Mouse (Mus musculus) G1E (cell line): ENCODE measurements around the gene Pdcd4. TPM values are rescaled to one million over a fixed set of nuclear protein-coding genes. Genes with fewer than 3 reads are reported as not detected.

Source experiments
- ATAC-seq: 2 replicates; pipeline ENCODE4 v1.8.0; 2016; ENCODE audit warnings: mild to moderate bottlenecking; ENCODE audit not compliant: insufficient number of reproducible peaks, poor library complexity, low FRiP score, severe bottlenecking; ENCODE audit errors: extremely low read depth
- DNase-seq: peaks from one replicate; pipeline ENCODE4 v3.0.0; 2012; ENCODE audit warnings: low spot score
- H3K27me3 ChIP-seq: 2 replicates; pipeline ENCODE4 v1.6.1; 2012; ENCODE audit warnings: mild to moderate bottlenecking, low read length, inconsistent platforms; ENCODE audit not compliant: insufficient read depth
- H3K36me3 ChIP-seq: replicated peaks from 2 replicates; pipeline ENCODE3; 2012; ENCODE audit warnings: mild to moderate bottlenecking, inconsistent platforms
- H3K4me1 ChIP-seq: 2 replicates; pipeline ENCODE4 v1.6.1; 2012; ENCODE audit warnings: low read depth, low read length, inconsistent platforms, mixed read lengths; ENCODE audit not compliant: insufficient read depth
- H3K4me3 ChIP-seq: 2 replicates; pipeline ENCODE4 v1.5.1; 2012; ENCODE audit warnings: low read depth, mild to moderate bottlenecking, inconsistent platforms, low read length, moderate library complexity, mixed read lengths
- H3K9me3 ChIP-seq: replicated peaks from 2 replicates; pipeline ENCODE4 v1.6.1; 2012; ENCODE audit warnings: inconsistent platforms
- CTCF ChIP-seq: IDR thresholded peaks from 2 replicates; pipeline ENCODE4 v1.5.1; 2012; ENCODE audit warnings: low read depth, low read length, inconsistent platforms, mixed read lengths
- GATA1 ChIP-seq: IDR thresholded peaks from 2 replicates; pipeline ENCODE4 v1.6.1; 2012; ENCODE audit warnings: borderline replicate concordance, low read length, inconsistent platforms, mixed read lengths
- GATA2 ChIP-seq: IDR thresholded peaks from 2 replicates; pipeline ENCODE4 v1.6.1; 2012; ENCODE audit warnings: low read depth, low read length, inconsistent platforms, borderline replicate concordance
- POLR2AphosphoS5 ChIP-seq: IDR thresholded peaks from 2 replicates; pipeline ENCODE4 v1.6.1; 2012; ENCODE audit warnings: low read depth, low read length, inconsistent platforms; ENCODE audit not compliant: insufficient replicate concordance
- TAL1 ChIP-seq: conservative IDR thresholded peaks from 2 replicates; pipeline ENCODE4 v1.6.1; 2012; ENCODE audit warnings: low read depth, low read length, inconsistent platforms, mixed read lengths
- polyA plus RNA-seq: library from polyadenylated mRNA; stranded (reverse); fragments of >175 nt; gene quantifications from 2 replicates; pipeline ENCODE4 v1.2.3, GENCODE M21; 2012
- total RNA-seq, 2 experiments: library from RNA; stranded (forward) in 1 of 2; stranded (reverse) in 1 of 2; fragments of 200-1000 nt in 1 of 2; fragments of >200 nt in 1 of 2; fragmentation: Nextera tagmentation in 1 of 2; gene quantifications; 2 replicates each; pipeline ENCODE4 v1.2.3; 2014 to 2017

Pdcd4 gene
- total and polyA plus RNA-seq, 3 experiments = 93.3 to 270 (median 255) TPM

- DNase-seq = no peak
- peaks cover 2% of the 10 kb centered on the region; the same call in 1 of the 2 replicates for H3K27me3 ChIP-seq
- H3K4me1 ChIP-seq = peaks cover 48% of the 10 kb centered on the region
- TF ChIP-seq CTCF (no peak), POLR2AphosphoS5 (no peak), TAL1 (no peak)
- no peak overlapping the region for H3K4me3 ChIP-seq
- H3K9me3 ChIP-seq = no peaks in the 10 kb centered on the region
- ATAC-seq = no peak
- H3K36me3 ChIP-seq = no peaks in the 10 kb centered on the region
Observed at GRCm38 (mm10) chr19:53851826-53852698, 40.0 kb upstream of the Pdcd4 start.

GRCm38 (mm10) chr19:53852699-53853451 lies 39.2 kb upstream of the Pdcd4 start:
- Histone ChIP-seq H3K27me3 (peaks cover 2% of the 10 kb centered on the region; the same call in 1 of the 2 replicates), H3K36me3 (no peaks in the 10 kb centered on the region), H3K9me3 (no peaks in the 10 kb centered on the region), H3K4me1 (peaks cover 51% of the 10 kb centered on the region), H3K4me3 (no peak overlapping the region)
- ATAC-seq = no peak
- TF ChIP-seq GATA2 (no peak), POLR2AphosphoS5 (no peak), CTCF (no peak), GATA1 (no peak), TAL1 (no peak)
- no peak for DNase-seq

DNA sequence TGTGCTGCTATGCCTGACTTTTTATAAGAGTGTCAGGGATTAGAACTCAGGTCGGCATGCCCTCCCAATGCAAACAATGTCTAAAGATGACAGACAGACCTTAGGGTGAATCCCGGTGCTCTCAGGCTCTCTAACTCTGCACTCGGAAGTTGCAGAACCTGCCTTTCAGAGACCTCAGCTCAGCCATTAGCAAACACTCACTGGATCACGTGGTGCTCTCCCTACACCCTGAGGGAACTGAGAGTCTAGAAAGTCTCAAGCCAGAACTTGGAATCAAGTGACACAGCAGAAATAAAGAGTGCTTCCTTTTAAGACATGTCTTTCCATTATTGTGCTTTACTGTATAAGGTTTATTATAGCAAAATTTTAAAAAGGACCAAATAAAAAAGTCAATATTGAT lies 37.1 kb upstream of the Pdcd4 start:
- ATAC-seq = no peak
- TF ChIP-seq TAL1 (no peak), GATA1 (no peak), CTCF (no peak), GATA2 (no peak), POLR2AphosphoS5 (no peak)

GRCm38 (mm10) chr19:53855781-53856180 lies 36.2 kb upstream of the Pdcd4 start:
- TF ChIP-seq GATA1 (no peak), GATA2 (no peak), CTCF (no peak), POLR2AphosphoS5 (no peak), TAL1 (no peak)
- no peaks in the 10 kb centered on the region for H3K9me3 ChIP-seq

More for the DNA sequence above, 37.1 kb upstream of the Pdcd4 start:
- Histone ChIP-seq H3K36me3 (no peaks in the 10 kb centered on the region), H3K27me3 (peaks cover 2% of the 10 kb centered on the region; the same call in 1 of the 2 replicates), H3K4me3 (no peak overlapping the region), H3K9me3 (no peaks in the 10 kb centered on the region), H3K4me1 (peaks cover 50% of the 10 kb centered on the region)
- no peak for DNase-seq

DNA sequence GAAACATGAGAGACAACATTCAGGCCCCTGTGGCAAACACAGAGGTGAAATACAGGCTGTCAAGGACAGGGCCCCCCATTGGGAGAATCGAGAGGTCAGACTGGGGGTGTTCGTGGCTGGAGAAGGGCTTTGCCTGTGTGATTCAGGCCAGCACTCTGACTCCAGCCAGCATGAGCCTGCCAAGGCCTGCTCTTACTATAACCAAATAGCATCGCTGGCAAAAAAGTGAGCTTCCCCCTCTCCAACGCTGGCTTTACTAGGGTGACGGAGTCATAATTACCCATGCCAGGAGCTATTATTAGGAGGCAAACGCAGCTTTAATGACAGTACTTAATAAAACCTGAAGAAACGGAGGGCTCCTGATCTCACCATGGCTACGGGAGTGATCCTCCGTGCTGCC lies 35.2 kb upstream of the Pdcd4 start:
- TF ChIP-seq CTCF = no peak
- H3K27me3 ChIP-seq = 0 out of 2 replicates have a peak, but pooled peaks cover 2% of the 10 kb centered on the region
- H3K4me3 ChIP-seq = no peak overlapping the region
- H3K9me3 ChIP-seq = no peaks in the 10 kb centered on the region
- no peak for ATAC-seq
- H3K36me3 ChIP-seq = no peaks in the 10 kb centered on the region
- H3K4me1 ChIP-seq = peaks cover 36% of the 10 kb centered on the region
- DNase-seq = no peak

More at GRCm38 (mm10) chr19:53855781-53856180, 36.2 kb upstream of the Pdcd4 start:
- ATAC-seq (no peak), DNase-seq (no peak)
- Histone ChIP-seq H3K4me1 (peaks cover 42% of the 10 kb centered on the region), H3K4me3 (no peak overlapping the region), H3K36me3 (no peaks in the 10 kb centered on the region), H3K27me3 (peaks cover 2% of the 10 kb centered on the region; the same call in 1 of the 2 replicates)

DNA sequence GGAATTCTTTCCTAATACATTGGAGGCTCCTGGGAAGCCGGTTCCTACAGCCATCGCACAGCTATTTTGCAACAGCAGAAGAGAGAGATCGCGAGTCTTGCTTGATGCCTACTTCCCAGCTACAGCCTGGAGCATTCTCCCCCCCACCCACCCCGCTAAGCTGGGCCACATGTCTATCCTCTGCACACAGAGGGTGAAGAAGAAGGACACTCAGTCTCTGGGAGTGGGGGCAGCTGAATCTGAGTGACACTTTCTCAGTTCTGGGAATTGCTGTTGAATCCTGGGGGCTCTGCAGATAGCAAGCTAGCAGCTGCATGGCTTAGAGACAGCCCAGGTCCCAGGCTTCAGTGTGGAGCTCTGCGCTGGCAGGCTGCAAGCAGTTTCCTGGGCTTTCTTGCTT lies 34.1 kb upstream of the Pdcd4 start:
- Histone ChIP-seq H3K9me3 (no peaks in the 10 kb centered on the region), H3K27me3 (0 out of 2 replicates have a peak, but pooled peaks cover 2% of the 10 kb centered on the region), H3K4me1 (peaks cover 47% of the 10 kb centered on the region), H3K36me3 (no peaks in the 10 kb centered on the region), H3K4me3 (no peak overlapping the region)
- DNase-seq (no peak), ATAC-seq (no peak)
- no peak for TF ChIP-seq POLR2AphosphoS5
- no peak for TF ChIP-seq CTCF
- TF ChIP-seq TAL1 = no peak
- TF ChIP-seq GATA1 = no peak
- no peak for TF ChIP-seq GATA2
